In genomic region chr2:63473699-63474098, GRCm38 (mm10) we compare ENCODE assay signal across 10 mouse cellular contexts.
DNase-seq lines count a peak whose midpoint lies in the region; ATAC-seq and TF ChIP-seq lines count a peak whose summit lies in the region.
"Had no signal": no experiment of that assay in that cellular context is flagged by ENCODE, and none has a peak within 500 bp of the region (broad histone marks: within the 10 kb centered on the region; RNA-seq: fewer than 3 reads in every experiment).

No protein-coding gene starts in this region.

- peak; percentile 39 for TF ChIP-seq CTCF in liver, adult 2 months (IDR thresholded peaks at IDR 0.05; ENCODE audit: low read depth, low read length)
- no peak for TF ChIP-seq CTCF in thymus, adult 2 months (IDR thresholded peaks at IDR 0.05; ENCODE audit: borderline replicate concordance, control insufficient read depth, extremely low read depth, insufficient read depth, low read length, poor library complexity)

- H3K79me2 ChIP-seq in liver, adult 2 months (ENCODE audit: control insufficient read depth, insufficient read depth, low read length), result no peaks in the 10 kb centered on the region

- no peaks in the 10 kb centered on the region for H3K9me3 ChIP-seq in liver, embryonic 12.5 days (replicated peaks)
- no peaks in the 10 kb centered on the region for H3K9me3 ChIP-seq in forebrain, embryonic 13.5 days (replicated peaks)
- H3K9me3 ChIP-seq in midbrain, embryonic 10.5 days (replicated peaks), result no peaks in the 10 kb centered on the region
- H3K9me3 ChIP-seq: megakaryocyte, embryonic 14.5 days had no signal

- no peaks in the 10 kb centered on the region for H3K4me1 ChIP-seq in liver, adult 2 months (ENCODE audit: control insufficient read depth, insufficient read depth, low read length)
- no peaks in the 10 kb centered on the region for H3K4me1 ChIP-seq in liver, embryonic 12.5 days
- H3K4me1 ChIP-seq in forebrain, embryonic 13.5 days, result no peaks in the 10 kb centered on the region
- peaks cover 4% of the 10 kb centered on the region; the same call in 1 of the 2 replicates for H3K4me1 ChIP-seq in midbrain, embryonic 10.5 days
- no peaks in the 10 kb centered on the region for H3K4me1 ChIP-seq in thymus, adult 2 months (replicated peaks; ENCODE audit: control insufficient read depth, insufficient read depth, low read length)
- H3K4me1 ChIP-seq: megakaryocyte, embryonic 14.5 days had no signal

- 23% methylated on average over 2 of the region's 2 CpGs for WGBS in liver, adult 2 months
- WGBS in liver, embryonic 12.5 days (ENCODE audit: insufficient replicate concordance), result 22% methylated on average over 2 of the region's 2 CpGs
- 16% methylated on average over 2 of the region's 2 CpGs for WGBS in forebrain, embryonic 13.5 days
- WGBS in midbrain, embryonic 10.5 days, result 32% methylated on average over 2 of the region's 2 CpGs
- WGBS in thymus, adult 2 months, result 25% methylated on average over 2 of the region's 2 CpGs

- no peak for ATAC-seq in liver, embryonic 12.5 days
- ATAC-seq in forebrain, embryonic 13.5 days, result peak; percentile 94

- H3K27me3 ChIP-seq in liver, adult 2 months (ENCODE audit: control insufficient read depth, insufficient read depth, low read length), result no peaks in the 10 kb centered on the region
- no peaks in the 10 kb centered on the region for H3K27me3 ChIP-seq in liver, embryonic 12.5 days (replicated peaks)
- H3K27me3 ChIP-seq in forebrain, embryonic 13.5 days, result no peaks in the 10 kb centered on the region
- no peaks in the 10 kb centered on the region for H3K27me3 ChIP-seq in midbrain, embryonic 10.5 days (ENCODE audit: low read depth, poor library complexity, severe bottlenecking)
- no peaks in the 10 kb centered on the region for H3K27me3 ChIP-seq in thymus, adult 2 months (ENCODE audit: control insufficient read depth, insufficient read depth, low read length)
- H3K27me3 ChIP-seq: megakaryocyte, embryonic 14.5 days had no signal

- H3K4me2 ChIP-seq in liver, embryonic 12.5 days, result no peak overlapping the region
- no peak overlapping the region for H3K4me2 ChIP-seq in forebrain, embryonic 13.5 days

- H3K36me3 ChIP-seq in liver, adult 2 months (ENCODE audit: control insufficient read depth, insufficient read depth, low read length), result no peaks in the 10 kb centered on the region
- no peaks in the 10 kb centered on the region for H3K36me3 ChIP-seq in liver, embryonic 12.5 days
- no peaks in the 10 kb centered on the region for H3K36me3 ChIP-seq in forebrain, embryonic 13.5 days (ENCODE audit: poor library complexity, severe bottlenecking)
- H3K36me3 ChIP-seq in midbrain, embryonic 10.5 days, result no peaks in the 10 kb centered on the region
- no peaks in the 10 kb centered on the region for H3K36me3 ChIP-seq in thymus, adult 2 months (ENCODE audit: control insufficient read depth, insufficient read depth, low read length)

- peak; percentile 37 for DNase-seq in liver, adult 2 months (ENCODE audit: extremely low read depth, low read depth, low spot score)
- peak; percentile 56 for DNase-seq in ZHBTc4 (ENCODE audit: low read depth, low spot score)
- DNase-seq in layer of hippocampus, adult 11-12 months (ENCODE audit: low spot score), result peak; percentile 62
- peak; percentile 29 for DNase-seq in midbrain, embryonic 10.5 days (ENCODE audit: low spot score)
- no peak for DNase-seq in thymus, adult 2 months
- DNase-seq in urinary bladder, adult 18-20 months (ENCODE audit: low spot score in 2 of 2), result no peak

- H3K27ac ChIP-seq in liver, adult 2 months (replicated peaks; ENCODE audit: insufficient read depth, low read depth, low read length), result no peak overlapping the region
- no peak overlapping the region for H3K27ac ChIP-seq in liver, embryonic 12.5 days
- no peak overlapping the region for H3K27ac ChIP-seq in forebrain, embryonic 13.5 days
- no peak overlapping the region for H3K27ac ChIP-seq in midbrain, embryonic 10.5 days (replicated peaks)
- H3K27ac ChIP-seq in thymus, adult 2 months (ENCODE audit: control insufficient read depth, insufficient read depth, low read length), result no peak overlapping the region

- no peak overlapping the region for H3K9ac ChIP-seq in liver, adult 2 months (ENCODE audit: low read depth, low read length)
- no peak overlapping the region for H3K9ac ChIP-seq in liver, embryonic 12.5 days
- no peak overlapping the region for H3K9ac ChIP-seq in forebrain, embryonic 13.5 days

- TF ChIP-seq POLR2A in liver, adult 2 months (IDR thresholded peaks at IDR 0.05; ENCODE audit: extremely low read depth, insufficient read depth, low read length), result no peak
- TF ChIP-seq POLR2A in thymus, adult 2 months (IDR thresholded peaks at IDR 0.05; ENCODE audit: control insufficient read depth, extremely low read depth, insufficient read depth, low read length, poor library complexity), result no peak

- no peak overlapping the region for H3K4me3 ChIP-seq in liver, adult 2 months (ENCODE audit: insufficient read depth, low read depth, low read length)
- H3K4me3 ChIP-seq in liver, embryonic 12.5 days, result no peak overlapping the region
- no peak overlapping the region for H3K4me3 ChIP-seq in forebrain, embryonic 13.5 days
- H3K4me3 ChIP-seq in midbrain, embryonic 10.5 days, result no peak overlapping the region
- no peak overlapping the region for H3K4me3 ChIP-seq in thymus, adult 2 months (ENCODE audit: control insufficient read depth, insufficient read depth, low read length)
- H3K4me3 ChIP-seq: erythroblast, embryonic 14.5 days; megakaryocyte, embryonic 14.5 days had no signal

Comparison
In these comparisons a context has a peak if more than half of its experiments do, and no peak if none do; other contexts are left out.
1. DNase-seq: peak in liver, adult 2 months (single experiment), ZHBTc4 (single experiment), layer of hippocampus, adult 11-12 months (single experiment) and midbrain, embryonic 10.5 days (single experiment); none in thymus, adult 2 months (single experiment) and urinary bladder, adult 18-20 months (0 of 2).